Mouse (Mus musculus): ENCODE results near the gene Chrne. TPM values are rescaled to one million over a fixed set of nuclear protein-coding genes. Genes with fewer than 3 reads are reported as not detected.

Gene Chrne
- total RNA-seq (2015) (0.36 TPM in 1 of 2 replicates, not detected in the other), total RNA-seq (2017) (0.41 and 1.2 TPM in 2 replicates)

DNA sequence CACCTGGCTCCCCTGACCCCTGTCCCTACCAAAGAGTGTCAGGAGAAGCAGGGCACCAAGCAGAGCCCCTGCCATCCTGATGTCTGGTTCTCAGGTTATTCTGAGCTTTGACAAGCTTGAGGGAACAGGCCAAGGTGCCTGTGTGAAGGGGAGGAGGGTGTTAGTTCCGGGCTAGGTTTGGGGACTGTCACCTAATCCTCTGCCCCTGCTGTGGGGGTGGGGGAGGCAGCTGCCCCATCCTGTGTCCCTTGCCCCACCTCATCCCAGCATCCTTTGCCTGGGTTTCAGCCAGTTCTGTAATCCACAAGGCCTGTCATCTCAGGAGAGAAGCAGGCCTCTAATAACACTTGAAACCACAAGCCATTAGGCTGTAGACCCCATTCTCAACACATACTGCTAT lies at the start of gene Chrne:
Gene Chrne (minus strand): TSS at position 116 of the 400 bp plus-strand sequence.
- no peak for ATAC-seq (ENCODE audit: poor library complexity, severe bottlenecking)

DNA sequence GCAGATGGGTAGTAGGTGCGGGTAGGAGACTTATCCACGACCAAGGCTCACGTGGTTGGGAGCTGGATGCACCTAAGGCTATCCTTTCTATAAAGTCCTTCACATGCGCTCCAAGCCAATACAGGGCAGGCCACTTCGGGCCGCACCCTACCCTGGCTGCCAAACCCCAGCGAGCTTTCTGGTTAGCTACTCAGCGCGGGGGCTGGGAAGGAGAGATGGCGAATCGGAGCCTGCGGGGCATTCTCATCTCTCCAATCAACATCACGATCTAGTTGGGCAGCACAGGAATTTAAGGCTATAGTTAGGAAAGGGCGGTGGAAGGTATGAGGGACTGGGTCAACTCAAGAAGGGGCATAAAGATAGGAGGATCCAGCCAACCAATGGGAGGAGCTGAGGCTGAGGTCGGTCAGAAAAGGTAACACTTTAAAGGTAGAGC lies 49.3 kb upstream of the Chrne start:
- no peak; the same call in 1 of the 2 replicates for ATAC-seq (ENCODE audit: poor library complexity, severe bottlenecking)

GRCm38 (mm10) chr11:70667271-70668150 lies 48.5 kb upstream of the Chrne start:
- no peak for ATAC-seq (ENCODE audit: poor library complexity, severe bottlenecking)

- no peak for ATAC-seq (ENCODE audit: poor library complexity, severe bottlenecking)
Observed at GRCm38 (mm10) chr11:70666687-70667086, 47.7 kb upstream of the Chrne start.

- no peak for ATAC-seq (ENCODE audit: poor library complexity, severe bottlenecking)
Observed at GRCm38 (mm10) chr11:70664741-70665140, 45.7 kb upstream of the Chrne start.

GRCm38 (mm10) chr11:70663957-70664356 lies 44.9 kb upstream of the Chrne start:
- no peak for ATAC-seq (ENCODE audit: poor library complexity, severe bottlenecking)

DNA sequence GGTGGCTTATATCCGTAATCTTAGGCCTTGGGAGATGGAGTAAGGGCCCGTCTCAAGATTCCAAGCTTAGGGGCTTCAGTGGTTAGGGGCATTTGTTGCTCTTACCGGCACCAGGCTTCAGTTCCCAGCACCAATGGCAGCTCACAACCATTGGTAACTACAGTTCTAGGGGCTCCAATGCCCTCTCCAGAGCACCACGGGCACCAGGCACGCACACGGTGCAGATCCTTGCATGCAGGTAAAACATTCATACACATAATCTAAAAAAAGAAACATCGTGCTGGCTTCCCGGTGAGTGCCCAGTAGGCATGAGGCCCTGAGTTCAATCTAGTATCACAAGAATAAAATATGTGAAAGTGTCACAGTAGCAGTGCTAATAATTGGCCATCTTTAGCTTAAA lies 44.1 kb upstream of the Chrne start:
- no peak for ATAC-seq (ENCODE audit: poor library complexity, severe bottlenecking)

- ATAC-seq (ENCODE audit: poor library complexity, severe bottlenecking): no peak
Observed at GRCm38 (mm10) chr11:70660571-70660970, 41.6 kb upstream of the Chrne start.

GRCm38 (mm10) chr11:70658942-70659341 lies 39.9 kb upstream of the Chrne start:
- ATAC-seq (ENCODE audit: poor library complexity, severe bottlenecking): no peak

DNA sequence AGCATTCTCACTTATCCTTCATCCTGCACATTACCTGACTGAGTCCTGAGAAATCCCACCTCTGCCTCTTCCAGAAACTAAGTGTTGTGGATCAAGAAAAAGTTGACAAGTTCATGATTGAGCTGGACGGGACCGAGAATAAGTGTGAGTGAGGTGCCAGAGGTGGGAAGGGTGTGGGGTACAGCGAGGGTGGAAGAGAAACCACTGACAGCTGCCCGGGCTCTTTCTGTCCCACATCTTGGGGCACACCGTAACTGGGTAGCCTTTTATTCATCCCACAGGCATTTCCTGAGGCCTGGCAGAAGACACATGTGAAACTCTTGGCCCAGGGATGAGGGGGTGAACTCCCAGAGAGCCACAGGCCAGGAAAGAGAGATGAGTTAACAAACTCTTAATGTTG lies 39.5 kb upstream of the Chrne start:
- ATAC-seq (ENCODE audit: poor library complexity, severe bottlenecking): no peak

GRCm38 (mm10) chr11:70657991-70658390 lies 39.0 kb upstream of the Chrne start:
- no peak for ATAC-seq (ENCODE audit: poor library complexity, severe bottlenecking)

DNA sequence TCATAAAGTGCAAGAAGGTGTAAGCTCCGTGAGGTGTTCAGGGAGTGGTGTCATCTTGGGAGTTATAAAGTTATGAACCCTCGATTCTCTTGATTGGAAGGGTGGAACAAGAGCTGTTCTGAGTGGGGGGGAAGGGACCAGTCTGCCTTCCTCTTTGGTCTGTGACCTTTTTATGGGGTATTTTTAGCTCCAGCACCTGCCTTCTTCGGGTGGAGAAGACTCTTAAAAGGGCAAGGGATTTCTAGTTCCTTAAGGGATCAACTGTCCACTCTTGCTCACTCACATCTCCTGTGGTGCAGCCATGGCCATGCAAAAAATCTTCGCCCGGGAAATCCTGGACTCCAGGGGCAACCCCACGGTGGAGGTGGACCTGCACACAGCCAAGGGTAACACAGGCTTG lies 38.6 kb upstream of the Chrne start:
- ATAC-seq (ENCODE audit: poor library complexity, severe bottlenecking): no peak

DNA sequence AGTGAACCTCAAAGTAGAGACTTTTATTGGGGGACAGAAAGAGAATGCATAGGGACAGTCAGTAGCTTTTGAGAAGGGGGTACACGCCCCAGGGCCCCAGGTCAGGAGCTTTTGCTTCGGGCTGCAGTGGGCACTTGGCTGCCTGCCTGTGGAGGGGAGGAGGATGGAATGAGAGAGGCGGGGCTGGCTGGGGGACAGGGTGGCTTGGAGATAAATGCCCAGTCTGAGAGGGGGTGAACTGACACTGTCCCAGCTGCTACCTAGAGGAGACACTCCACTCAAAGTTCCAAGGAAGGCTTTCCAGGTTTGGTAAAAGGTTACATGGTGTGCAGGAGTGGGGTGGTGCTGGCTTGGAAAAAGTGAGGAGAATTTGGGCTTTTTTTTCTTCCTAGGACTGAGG lies 37.9 kb upstream of the Chrne start, which contains the start of gene Eno3:
Gene Eno3 (plus strand): TSS at position 239 of the 400 bp plus-strand sequence.
- no peak for ATAC-seq (ENCODE audit: poor library complexity, severe bottlenecking)

GRCm38 (mm10) chr11:70656456-70656927 lies 37.5 kb upstream of the Chrne start:
- ATAC-seq (ENCODE audit: poor library complexity, severe bottlenecking): no peak

GRCm38 (mm10) chr11:70655571-70656455 lies 36.8 kb upstream of the Chrne start:
- no peak for ATAC-seq (ENCODE audit: poor library complexity, severe bottlenecking)

- peak; percentile 32 for ATAC-seq (ENCODE audit: poor library complexity, severe bottlenecking)
Observed at GRCm38 (mm10) chr11:70654923-70655570, 36.0 kb upstream of the Chrne start.

- peak; percentile 53 for ATAC-seq (ENCODE audit: poor library complexity, severe bottlenecking)
Observed at GRCm38 (mm10) chr11:70654198-70654922, 35.3 kb upstream of the Chrne start, which contains the start of gene Pfn1. Pfn1 (minus strand) TSS chr11:70654644.

GRCm38 (mm10) chr11:70653345-70654197 lies 34.6 kb upstream of the Chrne start:
- ATAC-seq (ENCODE audit: poor library complexity, severe bottlenecking): peak; percentile 29

GRCm38 (mm10) chr11:70652884-70653344 lies 33.9 kb upstream of the Chrne start:
- peak; percentile 21 for ATAC-seq (ENCODE audit: poor library complexity, severe bottlenecking)
